Mouse (Mus musculus): ENCODE data around the gene Ccdc121. TPM values are rescaled to one million over a fixed set of nuclear protein-coding genes. Genes with fewer than 3 reads are reported as not detected.

The Ccdc121 gene
- total RNA-seq, 1 experiment = not detected

GRCm38 (mm10) chr1:181543711-181544383 is 32.6 kb upstream of the Ccdc121 start:
- Histone ChIP-seq H3K27ac (ENCODE audit: insufficient read depth, low read depth, low read length, poor library complexity, severe bottlenecking) (no peak overlapping the region), H3K9ac (ENCODE audit: insufficient read depth, low read depth, low read length, poor library complexity, severe bottlenecking) (no peak overlapping the region), H3K36me3 (ENCODE audit: control insufficient read depth, insufficient read depth, low read length, poor library complexity, severe bottlenecking) (no peaks in the 10 kb centered on the region), H3K9me3 (ENCODE audit: control insufficient read depth, insufficient read depth, low read depth, low read length) (no peaks in the 10 kb centered on the region), H3K4me3 (ENCODE audit: insufficient read depth in 1 of 2, low read depth in 1 of 2, low read length in 2 of 2, poor library complexity in 1 of 2, severe bottlenecking in 1 of 2) (no peak overlapping the region), H3K4me1 (ENCODE audit: control insufficient read depth in 2 of 2, insufficient read depth in 2 of 2, low read length in 2 of 2, poor library complexity in 1 of 2) (no peaks in the 10 kb centered on the region)
- in situ Hi-C loops (cut with MboI; ENCODE audit: low sequenced_read_pairs in 2 of 2, unreplicated experiment in 2 of 2) = no loop called here
- no peak for DNase-seq (ENCODE audit: low read depth, low spot score)
- no peak for TF ChIP-seq ZNF384 (IDR thresholded peaks at IDR 0.05; ENCODE audit: low read depth, low read length)
- no peak for TF ChIP-seq MAFK (IDR thresholded peaks at IDR 0.05; ENCODE audit: insufficient read depth, low read depth, low read length)
- no peak for TF ChIP-seq CHD2 (IDR thresholded peaks at IDR 0.05; ENCODE audit: low read depth, low read length)
- TF ChIP-seq ZC3H11A (IDR thresholded peaks at IDR 0.05; ENCODE audit: borderline replicate concordance, low read depth, low read length) = no peak
- TF ChIP-seq HCFC1 (IDR thresholded peaks at IDR 0.05; ENCODE audit: borderline replicate concordance, insufficient read depth, low read length) = no peak

GRCm38 (mm10) chr1:181539846-181540769 is 28.9 kb upstream of the Ccdc121 start:
- DNase-seq (ENCODE audit: low read depth, low spot score) = no peak
- in situ Hi-C loops (cut with MboI; ENCODE audit: low sequenced_read_pairs in 2 of 2, unreplicated experiment in 2 of 2) = no loop called here
- Histone ChIP-seq H3K36me3 (ENCODE audit: control insufficient read depth, insufficient read depth, low read length, poor library complexity, severe bottlenecking) (no peaks in the 10 kb centered on the region), H3K4me3 (ENCODE audit: insufficient read depth in 1 of 2, low read depth in 1 of 2, low read length in 2 of 2, poor library complexity in 1 of 2, severe bottlenecking in 1 of 2) (no peak overlapping the region), H3K4me1 (ENCODE audit: control insufficient read depth in 2 of 2, insufficient read depth in 2 of 2, low read length in 2 of 2, poor library complexity in 1 of 2) (no peaks in the 10 kb centered on the region), H3K27ac (ENCODE audit: insufficient read depth, low read depth, low read length, poor library complexity, severe bottlenecking) (no peak overlapping the region), H3K9me3 (ENCODE audit: control insufficient read depth, insufficient read depth, low read depth, low read length) (no peaks in the 10 kb centered on the region), H3K9ac (ENCODE audit: insufficient read depth, low read depth, low read length, poor library complexity, severe bottlenecking) (no peak overlapping the region)
- no peak for TF ChIP-seq ZNF384 (IDR thresholded peaks at IDR 0.05; ENCODE audit: low read depth, low read length)
- TF ChIP-seq CHD2 (IDR thresholded peaks at IDR 0.05; ENCODE audit: low read depth, low read length) = no peak
- no peak for TF ChIP-seq ZC3H11A (IDR thresholded peaks at IDR 0.05; ENCODE audit: borderline replicate concordance, low read depth, low read length)
- TF ChIP-seq MAFK (IDR thresholded peaks at IDR 0.05; ENCODE audit: insufficient read depth, low read depth, low read length) = no peak
- no peak for TF ChIP-seq HCFC1 (IDR thresholded peaks at IDR 0.05; ENCODE audit: borderline replicate concordance, insufficient read depth, low read length)

GRCm38 (mm10) chr1:181537627-181538525 is 26.6 kb upstream of the Ccdc121 start:
- TF ChIP-seq ZC3H11A (IDR thresholded peaks at IDR 0.05; ENCODE audit: borderline replicate concordance, low read depth, low read length) (no peak), MAFK (IDR thresholded peaks at IDR 0.05; ENCODE audit: insufficient read depth, low read depth, low read length) (no peak), HCFC1 (IDR thresholded peaks at IDR 0.05; ENCODE audit: borderline replicate concordance, insufficient read depth, low read length) (no peak), ZNF384 (IDR thresholded peaks at IDR 0.05; ENCODE audit: low read depth, low read length) (no peak), CHD2 (IDR thresholded peaks at IDR 0.05; ENCODE audit: low read depth, low read length) (no peak)
- DNase-seq (ENCODE audit: low read depth, low spot score) = no peak
- no peaks in the 10 kb centered on the region for H3K9me3 ChIP-seq (ENCODE audit: control insufficient read depth, insufficient read depth, low read depth, low read length)
- in situ Hi-C loops (cut with MboI; ENCODE audit: low sequenced_read_pairs in 2 of 2, unreplicated experiment in 2 of 2) = no loop called here
- H3K36me3 ChIP-seq (ENCODE audit: control insufficient read depth, insufficient read depth, low read length, poor library complexity, severe bottlenecking) = no peaks in the 10 kb centered on the region
- no peak overlapping the region for H3K4me3 ChIP-seq (ENCODE audit: insufficient read depth in 1 of 2, low read depth in 1 of 2, low read length in 2 of 2, poor library complexity in 1 of 2, severe bottlenecking in 1 of 2)
- H3K4me1 ChIP-seq (ENCODE audit: control insufficient read depth in 2 of 2, insufficient read depth in 2 of 2, low read length in 2 of 2, poor library complexity in 1 of 2) = no peaks in the 10 kb centered on the region
- H3K27ac ChIP-seq (ENCODE audit: insufficient read depth, low read depth, low read length, poor library complexity, severe bottlenecking) = no peak overlapping the region
- no peak overlapping the region for H3K9ac ChIP-seq (ENCODE audit: insufficient read depth, low read depth, low read length, poor library complexity, severe bottlenecking)

GRCm38 (mm10) chr1:181535165-181535873 is 24.1 kb upstream of the Ccdc121 start:
- H3K36me3 ChIP-seq (ENCODE audit: control insufficient read depth, insufficient read depth, low read length, poor library complexity, severe bottlenecking) = no peaks in the 10 kb centered on the region
- no peak for DNase-seq (ENCODE audit: low read depth, low spot score)
- no peaks in the 10 kb centered on the region for H3K9me3 ChIP-seq (ENCODE audit: control insufficient read depth, insufficient read depth, low read depth, low read length)
- H3K27ac ChIP-seq (ENCODE audit: insufficient read depth, low read depth, low read length, poor library complexity, severe bottlenecking) = no peak overlapping the region
- in situ Hi-C loops (cut with MboI; ENCODE audit: low sequenced_read_pairs in 2 of 2, unreplicated experiment in 2 of 2) = no loop called here
- no peak overlapping the region for H3K9ac ChIP-seq (ENCODE audit: insufficient read depth, low read depth, low read length, poor library complexity, severe bottlenecking)
- no peak overlapping the region for H3K4me3 ChIP-seq (ENCODE audit: insufficient read depth in 1 of 2, low read depth in 1 of 2, low read length in 2 of 2, poor library complexity in 1 of 2, severe bottlenecking in 1 of 2)
- H3K4me1 ChIP-seq (ENCODE audit: control insufficient read depth in 2 of 2, insufficient read depth in 2 of 2, low read length in 2 of 2, poor library complexity in 1 of 2) = no peaks in the 10 kb centered on the region
- no peak for TF ChIP-seq CHD2 (IDR thresholded peaks at IDR 0.05; ENCODE audit: low read depth, low read length)
- no peak for TF ChIP-seq MAFK (IDR thresholded peaks at IDR 0.05; ENCODE audit: insufficient read depth, low read depth, low read length)
- TF ChIP-seq HCFC1 (IDR thresholded peaks at IDR 0.05; ENCODE audit: borderline replicate concordance, insufficient read depth, low read length) = no peak
- TF ChIP-seq ZC3H11A (IDR thresholded peaks at IDR 0.05; ENCODE audit: borderline replicate concordance, low read depth, low read length) = no peak
